Mouse (Mus musculus) cerebellum, postnatal 14 days (tissue): ENCODE results near the gene Commd2.
A peak's percentile ranks its signal among the peaks of the same experiment; 100 is the strongest.

Source experiments
- DNase-seq, 2 experiments: peaks; one replicate each; pipeline ENCODE4 v3.0.0; 2021; ENCODE audit warnings: mixed read lengths in 2 of 2

The Commd2 gene

GRCm38 (mm10) chr3:57612430-57612997, 39.0 kb downstream of the Commd2 start:
- DNase-seq: no peak

- DNase-seq: no peak
Observed at GRCm38 (mm10) chr3:57611776-57612175, 39.7 kb downstream of the Commd2 start.

- peak in 1 of 2 experiments; percentile 1 for DNase-seq
Observed at GRCm38 (mm10) chr3:57604618-57605015, 46.9 kb downstream of the Commd2 start.

- DNase-seq: no peak
Observed at GRCm38 (mm10) chr3:57603891-57604617, 47.5 kb downstream of the Commd2 start.

GRCm38 (mm10) chr3:57602610-57603009, 48.9 kb downstream of the Commd2 start:
- DNase-seq: no peak

GRCm38 (mm10) chr3:57596566-57596965, 54.9 kb downstream of the Commd2 start:
- DNase-seq: no peak

- DNase-seq: no peak
Observed at GRCm38 (mm10) chr3:57595506-57595905, 56.0 kb downstream of the Commd2 start.
